Mouse (Mus musculus): Measurements from ENCODE around the gene Zfp664. TPM values are rescaled to one million over a fixed set of nuclear protein-coding genes. Genes with fewer than 3 reads are reported as not detected.

Zfp664 gene
- polyA plus RNA-seq, 1 experiment from 2014 or later: 97.6 TPM

- Histone ChIP-seq H3K9ac (replicated peaks; ENCODE audit: low read depth, low read length) (no peak overlapping the region), H3K4me2 (replicated peaks; ENCODE audit: low read depth, low read length) (no peak overlapping the region), H3K27ac (ENCODE audit: low read length) (no peak overlapping the region), H3K4me1 (ENCODE audit: control insufficient read depth, insufficient read depth, low read length) (peaks cover 9% of the 10 kb centered on the region; the same call in 1 of the 2 replicates), H3K9me3 (ENCODE audit: control insufficient read depth, low read depth, low read length) (no peaks in the 10 kb centered on the region), H3K27me3 (ENCODE audit: control insufficient read depth, insufficient read depth, low read length) (no peaks in the 10 kb centered on the region), H3K36me3 (ENCODE audit: control insufficient read depth, insufficient read depth, low read length) (no peaks in the 10 kb centered on the region), H3K4me3 (ENCODE audit: low read depth, low read length) (no peak overlapping the region)
- ATAC-seq (ENCODE audit: insufficient number of reproducible peaks, insufficient read depth, low FRiP score, low read depth): no peak
These were observed 58.9 kb downstream of the Zfp664 start for GRCm38 (mm10) chr5:124921410-124921809.

GRCm38 (mm10) chr5:124922356-124923352, 60.2 kb downstream of the Zfp664 start:
- ATAC-seq (ENCODE audit: insufficient number of reproducible peaks, insufficient read depth, low FRiP score, low read depth): peak; percentile 42; the same call in 1 of the 2 replicates
- no peak overlapping the region for H3K4me3 ChIP-seq (ENCODE audit: low read depth, low read length)
- no peak overlapping the region for H3K9ac ChIP-seq (replicated peaks; ENCODE audit: low read depth, low read length)
- 26% methylated on average over 18 of the region's 18 CpGs for WGBS
- peak overlapping the region; percentile 39; the same call in 1 of the 2 replicates for H3K27ac ChIP-seq (ENCODE audit: low read length)
- no peaks in the 10 kb centered on the region for H3K36me3 ChIP-seq (ENCODE audit: control insufficient read depth, insufficient read depth, low read length)
- H3K4me2 ChIP-seq (replicated peaks; ENCODE audit: low read depth, low read length): no peak overlapping the region; the same call in 1 of the 2 replicates
- H3K4me1 ChIP-seq (ENCODE audit: control insufficient read depth, insufficient read depth, low read length): peaks cover 9% of the 10 kb centered on the region; the same call in 1 of the 2 replicates
- no peaks in the 10 kb centered on the region for H3K9me3 ChIP-seq (ENCODE audit: control insufficient read depth, low read depth, low read length)
- H3K27me3 ChIP-seq (ENCODE audit: control insufficient read depth, insufficient read depth, low read length): no peaks in the 10 kb centered on the region

GRCm38 (mm10) chr5:124929425-124930054, 67.0 kb downstream of the Zfp664 start:
- H3K36me3 ChIP-seq (ENCODE audit: control insufficient read depth, insufficient read depth, low read length): no peaks in the 10 kb centered on the region
- H3K9ac ChIP-seq (replicated peaks; ENCODE audit: low read depth, low read length): no peak overlapping the region
- H3K4me1 ChIP-seq (ENCODE audit: control insufficient read depth, insufficient read depth, low read length): no peaks in the 10 kb centered on the region
- no peak overlapping the region for H3K4me3 ChIP-seq (ENCODE audit: low read depth, low read length)
- ATAC-seq (ENCODE audit: insufficient number of reproducible peaks, insufficient read depth, low FRiP score, low read depth): no peak
- no peaks in the 10 kb centered on the region for H3K27me3 ChIP-seq (ENCODE audit: control insufficient read depth, insufficient read depth, low read length)
- no peaks in the 10 kb centered on the region for H3K9me3 ChIP-seq (ENCODE audit: control insufficient read depth, low read depth, low read length)
- no peak overlapping the region for H3K4me2 ChIP-seq (replicated peaks; ENCODE audit: low read depth, low read length)
- WGBS: 82% methylated on average over 9 of the region's 9 CpGs
- H3K27ac ChIP-seq (ENCODE audit: low read length): no peak overlapping the region

GRCm38 (mm10) chr5:124930055-124930439, 67.6 kb downstream of the Zfp664 start:
- 53% methylated on average over 5 of the region's 5 CpGs for WGBS
- Histone ChIP-seq H3K4me1 (ENCODE audit: control insufficient read depth, insufficient read depth, low read length) (no peaks in the 10 kb centered on the region), H3K4me3 (ENCODE audit: low read depth, low read length) (no peak overlapping the region), H3K4me2 (replicated peaks; ENCODE audit: low read depth, low read length) (no peak overlapping the region), H3K27me3 (ENCODE audit: control insufficient read depth, insufficient read depth, low read length) (no peaks in the 10 kb centered on the region), H3K9ac (replicated peaks; ENCODE audit: low read depth, low read length) (no peak overlapping the region), H3K9me3 (ENCODE audit: control insufficient read depth, low read depth, low read length) (no peaks in the 10 kb centered on the region), H3K27ac (ENCODE audit: low read length) (no peak overlapping the region), H3K36me3 (ENCODE audit: control insufficient read depth, insufficient read depth, low read length) (no peaks in the 10 kb centered on the region)
- no peak for ATAC-seq (ENCODE audit: insufficient number of reproducible peaks, insufficient read depth, low FRiP score, low read depth)

GRCm38 (mm10) chr5:124930603-124931002, 68.1 kb downstream of the Zfp664 start:
- H3K9ac ChIP-seq (replicated peaks; ENCODE audit: low read depth, low read length): no peak overlapping the region
- H3K4me2 ChIP-seq (replicated peaks; ENCODE audit: low read depth, low read length): no peak overlapping the region
- WGBS: 61% methylated on average over 9 of the region's 9 CpGs

GRCm38 (mm10) chr5:124931076-124931475, 68.6 kb downstream of the Zfp664 start:
- Histone ChIP-seq H3K4me3 (ENCODE audit: low read depth, low read length) (no peak overlapping the region), H3K36me3 (ENCODE audit: control insufficient read depth, insufficient read depth, low read length) (no peaks in the 10 kb centered on the region), H3K27ac (ENCODE audit: low read length) (no peak overlapping the region), H3K4me1 (ENCODE audit: control insufficient read depth, insufficient read depth, low read length) (no peaks in the 10 kb centered on the region), H3K27me3 (ENCODE audit: control insufficient read depth, insufficient read depth, low read length) (no peaks in the 10 kb centered on the region), H3K9ac (replicated peaks; ENCODE audit: low read depth, low read length) (no peak overlapping the region), H3K4me2 (replicated peaks; ENCODE audit: low read depth, low read length) (no peak overlapping the region), H3K9me3 (ENCODE audit: control insufficient read depth, low read depth, low read length) (no peaks in the 10 kb centered on the region)
- WGBS: 43% methylated on average over 8 of the region's 8 CpGs
- ATAC-seq (ENCODE audit: insufficient number of reproducible peaks, insufficient read depth, low FRiP score, low read depth): no peak

More at GRCm38 (mm10) chr5:124930603-124931002, 68.1 kb downstream of the Zfp664 start:
- H3K9me3 ChIP-seq (ENCODE audit: control insufficient read depth, low read depth, low read length): no peaks in the 10 kb centered on the region
- no peaks in the 10 kb centered on the region for H3K36me3 ChIP-seq (ENCODE audit: control insufficient read depth, insufficient read depth, low read length)
- no peak overlapping the region for H3K27ac ChIP-seq (ENCODE audit: low read length)
- H3K27me3 ChIP-seq (ENCODE audit: control insufficient read depth, insufficient read depth, low read length): no peaks in the 10 kb centered on the region
- H3K4me3 ChIP-seq (ENCODE audit: low read depth, low read length): no peak overlapping the region
- ATAC-seq (ENCODE audit: insufficient number of reproducible peaks, insufficient read depth, low FRiP score, low read depth): no peak
- no peaks in the 10 kb centered on the region for H3K4me1 ChIP-seq (ENCODE audit: control insufficient read depth, insufficient read depth, low read length)

- no peak for ATAC-seq (ENCODE audit: insufficient number of reproducible peaks, insufficient read depth, low FRiP score, low read depth)
- H3K27ac ChIP-seq (ENCODE audit: low read length): no peak overlapping the region
- 62% methylated on average over 7 of the region's 7 CpGs for WGBS
- H3K9me3 ChIP-seq (ENCODE audit: control insufficient read depth, low read depth, low read length): no peaks in the 10 kb centered on the region
- no peak overlapping the region for H3K4me3 ChIP-seq (ENCODE audit: low read depth, low read length)
- no peak overlapping the region for H3K4me2 ChIP-seq (replicated peaks; ENCODE audit: low read depth, low read length)
- no peak overlapping the region for H3K9ac ChIP-seq (replicated peaks; ENCODE audit: low read depth, low read length)
- H3K4me1 ChIP-seq (ENCODE audit: control insufficient read depth, insufficient read depth, low read length): no peaks in the 10 kb centered on the region
- no peaks in the 10 kb centered on the region for H3K36me3 ChIP-seq (ENCODE audit: control insufficient read depth, insufficient read depth, low read length)
- no peaks in the 10 kb centered on the region for H3K27me3 ChIP-seq (ENCODE audit: control insufficient read depth, insufficient read depth, low read length)
These were observed 72.1 kb downstream of the Zfp664 start for GRCm38 (mm10) chr5:124934558-124934957.

- no peaks in the 10 kb centered on the region for H3K36me3 ChIP-seq (ENCODE audit: control insufficient read depth, insufficient read depth, low read length)
- no peak overlapping the region for H3K27ac ChIP-seq (ENCODE audit: low read length)
- WGBS: 91% methylated on average over 12 of the region's 12 CpGs
- 0 out of 2 replicates have a peak, but pooled peaks have one; percentile 14 for ATAC-seq (ENCODE audit: insufficient number of reproducible peaks, insufficient read depth, low FRiP score, low read depth)
- no peak overlapping the region for H3K4me2 ChIP-seq (replicated peaks; ENCODE audit: low read depth, low read length)
- no peaks in the 10 kb centered on the region for H3K27me3 ChIP-seq (ENCODE audit: control insufficient read depth, insufficient read depth, low read length)
- peaks cover 4% of the 10 kb centered on the region; the same call in 1 of the 2 replicates for H3K9me3 ChIP-seq (ENCODE audit: control insufficient read depth, low read depth, low read length)
- no peaks in the 10 kb centered on the region for H3K4me1 ChIP-seq (ENCODE audit: control insufficient read depth, insufficient read depth, low read length)
- no peak overlapping the region for H3K9ac ChIP-seq (replicated peaks; ENCODE audit: low read depth, low read length)
- no peak overlapping the region for H3K4me3 ChIP-seq (ENCODE audit: low read depth, low read length)
These were observed 80.8 kb downstream of the Zfp664 start for GRCm38 (mm10) chr5:124943181-124943792.

Measured in stomach, embryonic 14.5 days (tissue).